Mouse (Mus musculus): ENCODE measurements around the gene Evi5l.

- TF ChIP-seq POLR2A (IDR thresholded peaks at IDR 0.05; ENCODE audit: borderline replicate concordance, extremely low read depth, low read depth, low read length) (no peak), CTCF (IDR thresholded peaks at IDR 0.05; ENCODE audit: insufficient read depth, low read length) (0 out of 2 replicates have a peak, but pooled peaks have one; percentile 17)
Observed at GRCm38 (mm10) chr8:4254001-4254400, 87.6 kb downstream of the Evi5l start.

Data from lung, adult 2 months (tissue).